Mouse (Mus musculus) macrophage (primary cell): ENCODE data around the gene Flt3. TPM values are rescaled to one million over a fixed set of nuclear protein-coding genes. Genes with fewer than 3 reads are reported as not detected.

Source experiments
- H3K27ac ChIP-seq: fragments of 350-480 bp; formaldehyde crosslinking; 2 replicates; pipeline ENCODE4 v1.9.0; 2021
- H3K36me3 ChIP-seq: fragments of 350-480 bp; formaldehyde crosslinking; 2 replicates; pipeline ENCODE4 v1.9.0; 2021; ENCODE audit errors: inconsistent target
- H3K4me3 ChIP-seq: fragments of 350-480 bp; formaldehyde crosslinking; 2 replicates; pipeline ENCODE4 v1.9.0; 2021; ENCODE audit errors: inconsistent target
- H3K79me2 ChIP-seq: fragments of 350-480 bp; formaldehyde crosslinking; 2 replicates; pipeline ENCODE4 v1.9.0; 2021; ENCODE audit errors: inconsistent target
- WGBS: methylation state at CpG from one replicate; pipeline ENCODE4 v1.1.7; 2026; ENCODE audit warnings: inconsistent platforms; ENCODE audit not compliant: missing documents; 5-methylcytosine and 5-hydroxymethylcytosine counted together
- polyA plus RNA-seq: library from polyadenylated mRNA; stranded (reverse); fragments of 250-400 nt; gene quantifications from 3 replicates; pipeline ENCODE4 v1.2.4, GENCODE M21; 2018; ENCODE audit warnings: inconsistent platforms

Gene Flt3
- polyA plus RNA-seq, 1 experiment from 2014 or later, result 0.75 TPM

GRCm38 (mm10) chr5:147302746-147303400 lies 97.4 kb downstream of the Flt3 start:
- no peak overlapping the region for H3K4me3 ChIP-seq
- no peaks in the 10 kb centered on the region for H3K36me3 ChIP-seq
- H3K79me2 ChIP-seq, result no peaks in the 10 kb centered on the region
- 16% methylated on average over 13 of the region's 13 CpGs for WGBS
- no peak overlapping the region for H3K27ac ChIP-seq

GRCm38 (mm10) chr5:147302141-147302540 lies 98.1 kb downstream of the Flt3 start:
- Histone ChIP-seq H3K4me3 (no peak overlapping the region), H3K36me3 (no peaks in the 10 kb centered on the region), H3K27ac (no peak overlapping the region), H3K79me2 (no peaks in the 10 kb centered on the region)
- 28% methylated on average over 8 of the region's 8 CpGs for WGBS

- no peak overlapping the region for H3K27ac ChIP-seq
- no peaks in the 10 kb centered on the region for H3K36me3 ChIP-seq
- no peaks in the 10 kb centered on the region for H3K79me2 ChIP-seq
- WGBS, result 12% methylated on average over 6 of the region's 10 CpGs
- no peak overlapping the region for H3K4me3 ChIP-seq
Observed at GRCm38 (mm10) chr5:147301781-147302070, 98.6 kb downstream of the Flt3 start.

- H3K79me2 ChIP-seq, result no peaks in the 10 kb centered on the region
- H3K27ac ChIP-seq, result no peak overlapping the region
- no peak overlapping the region for H3K4me3 ChIP-seq
- no peaks in the 10 kb centered on the region for H3K36me3 ChIP-seq
- 7% methylated on average over 20 of the region's 21 CpGs for WGBS
Observed at GRCm38 (mm10) chr5:147300917-147301780, 99.1 kb downstream of the Flt3 start.

GRCm38 (mm10) chr5:147300001-147300363 lies 100.3 kb downstream of the Flt3 start:
- H3K27ac ChIP-seq, result no peak overlapping the region
- 17% methylated on average over 4 of the region's 4 CpGs for WGBS
- no peak overlapping the region for H3K4me3 ChIP-seq

GRCm38 (mm10) chr5:147299255-147300000 lies 100.9 kb downstream of the Flt3 start:
- H3K79me2 ChIP-seq, result no peaks in the 10 kb centered on the region
- no peak overlapping the region for H3K4me3 ChIP-seq
- WGBS, result 1% methylated on average over 36 of the region's 41 CpGs
- no peak overlapping the region for H3K27ac ChIP-seq
- no peaks in the 10 kb centered on the region for H3K36me3 ChIP-seq

More at GRCm38 (mm10) chr5:147300001-147300363, 100.3 kb downstream of the Flt3 start:
- Histone ChIP-seq H3K79me2 (no peaks in the 10 kb centered on the region), H3K36me3 (no peaks in the 10 kb centered on the region)

- Histone ChIP-seq H3K4me3 (no peak overlapping the region), H3K79me2 (no peaks in the 10 kb centered on the region), H3K36me3 (no peaks in the 10 kb centered on the region), H3K27ac (no peak overlapping the region)
- 60% methylated on average over 1 of the region's 5 CpGs for WGBS
Observed at GRCm38 (mm10) chr5:147297249-147297648, 103.0 kb downstream of the Flt3 start.

GRCm38 (mm10) chr5:147294121-147294520 lies 106.2 kb downstream of the Flt3 start:
- Histone ChIP-seq H3K27ac (no peak overlapping the region), H3K79me2 (no peaks in the 10 kb centered on the region), H3K36me3 (no peaks in the 10 kb centered on the region), H3K4me3 (no peak overlapping the region)
- 18% methylated on average over 20 of the region's 20 CpGs for WGBS

- WGBS, result 13% methylated on average over 15 of the region's 18 CpGs
- H3K27ac ChIP-seq, result no peak overlapping the region
- H3K36me3 ChIP-seq, result no peaks in the 10 kb centered on the region
- H3K4me3 ChIP-seq, result no peak overlapping the region
- no peaks in the 10 kb centered on the region for H3K79me2 ChIP-seq
Observed at GRCm38 (mm10) chr5:147293127-147293910, 107.0 kb downstream of the Flt3 start.

GRCm38 (mm10) chr5:147292506-147293120 lies 107.7 kb downstream of the Flt3 start:
- WGBS, result 26% methylated on average over 13 of the region's 13 CpGs
- no peak overlapping the region for H3K27ac ChIP-seq
- H3K4me3 ChIP-seq, result no peak overlapping the region
- H3K36me3 ChIP-seq, result no peaks in the 10 kb centered on the region
- H3K79me2 ChIP-seq, result no peaks in the 10 kb centered on the region

- 13% methylated on average over 16 of the region's 16 CpGs for WGBS
- H3K27ac ChIP-seq, result no peak overlapping the region
- H3K4me3 ChIP-seq, result no peak overlapping the region
- H3K36me3 ChIP-seq, result no peaks in the 10 kb centered on the region
- H3K79me2 ChIP-seq, result no peaks in the 10 kb centered on the region
Observed at GRCm38 (mm10) chr5:147291764-147292505, 108.4 kb downstream of the Flt3 start.

GRCm38 (mm10) chr5:147284365-147284764 lies 115.9 kb downstream of the Flt3 start:
- Histone ChIP-seq H3K4me3 (no peak overlapping the region), H3K79me2 (no peaks in the 10 kb centered on the region), H3K27ac (no peak overlapping the region), H3K36me3 (no peaks in the 10 kb centered on the region)
- WGBS, result 71% methylated on average over 4 of the region's 4 CpGs
